Mouse (Mus musculus): ENCODE results near the gene Gm3402. TPM values are rescaled to one million over a fixed set of nuclear protein-coding genes. Genes with fewer than 3 reads are reported as not detected.
"Not testable (repeated sequence)": the region's sequence is repeated elsewhere in the genome, so short reads cannot be mapped to it uniquely, and the experiment has no call there.

The Gm3402 gene
- not detected for total RNA-seq (2021)
- long read RNA-seq, experiment 1, result 0 reads
- long read RNA-seq, experiment 2, result 0 reads

GRCm38 (mm10) chr5:146513823-146514222 is at the start of gene Gm3402:
TSS of gene Gm3402 (plus strand) at chr5:146514123.
- DNase-seq (ENCODE audit: low spot score in 2 of 2); intact Hi-C loops (cut with DNase I): not testable (repeated sequence)

GRCm38 (mm10) chr5:146466663-146467062 is 47.3 kb upstream of the Gm3402 start:
- no peak for DNase-seq (ENCODE audit: low spot score in 2 of 2)
- intact Hi-C loops (cut with DNase I), result loop anchor here (5.0 kb wide), 1 partner anchor 134 kb away; no protein-coding TSS in a partner anchor

GRCm38 (mm10) chr5:146468311-146468710 is 45.6 kb upstream of the Gm3402 start:
- intact Hi-C loops (cut with DNase I), result loop anchor here (5.0 kb wide), 1 partner anchor 136 kb away; no protein-coding TSS in a partner anchor
- no peak for DNase-seq (ENCODE audit: low spot score in 2 of 2)

GRCm38 (mm10) chr5:146470821-146471220 is 43.1 kb upstream of the Gm3402 start:
- no peak for DNase-seq (ENCODE audit: low spot score in 2 of 2)
- intact Hi-C loops (cut with DNase I), result loop anchor here (5.0 to 10.0 kb wide), 2 partner anchors 84 to 286 kb away; partner anchors contain the start of gene 1700001J03Rik

GRCm38 (mm10) chr5:146471311-146471710 is 42.6 kb upstream of the Gm3402 start:
- no peak for DNase-seq (ENCODE audit: low spot score in 2 of 2)
- intact Hi-C loops (cut with DNase I), result loop anchor here (5.0 to 10.0 kb wide), 2 partner anchors 84 to 287 kb away; partner anchors contain the start of gene 1700001J03Rik

- intact Hi-C loops (cut with DNase I), result loop anchor here (5.0 to 10.0 kb wide), 2 partner anchors 85 to 287 kb away; partner anchors contain the start of gene 1700001J03Rik
- no peak for DNase-seq (ENCODE audit: low spot score in 2 of 2)
Measured at GRCm38 (mm10) chr5:146471821-146472220, 42.1 kb upstream of the Gm3402 start.

- peak; percentile 41 to 68 for DNase-seq (ENCODE audit: low spot score in 2 of 2)
- intact Hi-C loops (cut with DNase I), result loop anchor here (10.0 kb wide), 1 partner anchor 295 kb away; the partner anchor contains the start of gene 1700001J03Rik
Measured at GRCm38 (mm10) chr5:146479564-146479963, 34.4 kb upstream of the Gm3402 start.

GRCm38 (mm10) chr5:146481665-146482064 is 32.3 kb upstream of the Gm3402 start, which contains the start of gene Gm6408:
TSS of gene Gm6408 (plus strand) at chr5:146481965.
- intact Hi-C loops (cut with DNase I); DNase-seq (ENCODE audit: low spot score in 2 of 2): not testable (repeated sequence)

GRCm38 (mm10) chr5:146488959-146489358 is 25.0 kb upstream of the Gm3402 start:
- DNase-seq (ENCODE audit: low spot score in 2 of 2), result peak in 1 of 2 experiments; percentile 53
- intact Hi-C loops (cut with DNase I), result not testable (repeated sequence)

- DNase-seq (ENCODE audit: low spot score in 2 of 2); intact Hi-C loops (cut with DNase I): not testable (repeated sequence)
Measured at GRCm38 (mm10) chr5:146491063-146491462, 22.9 kb upstream of the Gm3402 start, which contains the start of gene Gm6370. TSS of gene Gm6370 (plus strand) at chr5:146491363.

- intact Hi-C loops (cut with DNase I), result not testable (repeated sequence)
Measured at GRCm38 (mm10) chr5:146502099-146502498, 11.8 kb upstream of the Gm3402 start, which contains the start of gene 4930449I24Rik. TSS of gene 4930449I24Rik (plus strand) at chr5:146502399.

GRCm38 (mm10) chr5:146525501-146525900 is 11.6 kb downstream of the Gm3402 start, which contains the start of gene Gm3404:
TSS of gene Gm3404 (plus strand) at chr5:146525801.
- DNase-seq (ENCODE audit: low spot score in 2 of 2); intact Hi-C loops (cut with DNase I): not testable (repeated sequence)

More at GRCm38 (mm10) chr5:146502099-146502498, 11.8 kb upstream of the Gm3402 start, which contains the start of gene 4930449I24Rik:
- not testable (repeated sequence) for DNase-seq (ENCODE audit: low spot score in 2 of 2)

- intact Hi-C loops (cut with DNase I); DNase-seq (ENCODE audit: low spot score in 2 of 2): not testable (repeated sequence)
Measured at GRCm38 (mm10) chr5:146537347-146537746, 23.4 kb downstream of the Gm3402 start, which contains the start of gene Gm3409. TSS of gene Gm3409 (plus strand) at chr5:146537647.

- intact Hi-C loops (cut with DNase I); DNase-seq (ENCODE audit: low spot score in 2 of 2): not testable (repeated sequence)
Measured at GRCm38 (mm10) chr5:146555836-146556235, 41.9 kb downstream of the Gm3402 start, which contains the start of gene Gm3415. TSS of gene Gm3415 (plus strand) at chr5:146556136.

- no peak for DNase-seq (ENCODE audit: low spot score in 2 of 2)
- intact Hi-C loops (cut with DNase I), result no loop called here
Measured at GRCm38 (mm10) chr5:146564259-146564658, 50.3 kb downstream of the Gm3402 start.

Other genes with a start within 250 kb of the Gm3402 start
- 10 to 100 TPM; 82.5 to 90.7 TPM for gene Wasf3, start 129.1 kb upstream of the Gm3402 start, total RNA-seq (2021)
- not detected for gene Gm6408, start 32.2 kb upstream of the Gm3402 start, total RNA-seq (2021)
- not detected for gene Gm6370, start 22.8 kb upstream of the Gm3402 start, total RNA-seq (2021)
- not detected for gene 4930449I24Rik, start 11.7 kb upstream of the Gm3402 start, total RNA-seq (2021)
- not detected for gene Gm3404, start 11.7 kb downstream of the Gm3402 start, total RNA-seq (2021)
- not detected for gene Gm3409, start 23.5 kb downstream of the Gm3402 start, total RNA-seq (2021)
- gene Gm3415, start 42.0 kb downstream of the Gm3402 start, total RNA-seq (2021), result not detected
- gene Gpr12, start 71.1 kb downstream of the Gm3402 start, total RNA-seq (2021), result 10 to 100 TPM; 41.5 to 50.8 TPM